Mouse (Mus musculus) embryonic fibroblast, embryonic 13.5 days (primary cell): ENCODE measurements around the gene Celf1.

ENCODE experiments used
- CTCF ChIP-seq: IDR thresholded peaks from 2 replicates; pipeline ENCODE4 v1.5.1; 2011; ENCODE audit warnings: mild to moderate bottlenecking, control low read depth, low read length, moderate library complexity, borderline replicate concordance; ENCODE audit not compliant: insufficient read depth
- POLR2A ChIP-seq: IDR thresholded peaks from 2 replicates; pipeline ENCODE4 v1.6.1; 2011; ENCODE audit warnings: low read depth, mild to moderate bottlenecking, control low read depth, low read length, moderate library complexity

DNA sequence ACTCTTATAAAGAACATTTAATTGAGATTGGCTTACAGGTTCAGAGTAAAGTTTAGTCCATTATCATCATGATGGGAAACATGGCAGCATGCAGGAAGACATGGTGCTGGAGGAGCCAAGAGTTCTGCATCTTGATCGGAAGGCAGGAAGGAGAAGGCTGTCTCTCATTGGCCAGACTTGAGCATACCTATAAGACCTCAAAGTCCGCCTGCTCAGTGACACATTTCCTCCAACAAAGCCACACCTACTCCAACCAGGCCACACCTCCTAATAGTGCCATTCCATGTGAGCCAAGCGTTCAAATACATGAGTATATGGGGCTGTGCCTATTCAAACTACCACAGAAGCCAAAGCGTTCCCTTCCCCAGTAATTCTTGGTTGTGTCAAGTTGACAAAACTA, 91.0 kb downstream of the Celf1 start:
- TF ChIP-seq CTCF (no peak), POLR2A (no peak)
